ENCODE assay signal across 8 mouse cellular contexts in the genomic region with DNA sequence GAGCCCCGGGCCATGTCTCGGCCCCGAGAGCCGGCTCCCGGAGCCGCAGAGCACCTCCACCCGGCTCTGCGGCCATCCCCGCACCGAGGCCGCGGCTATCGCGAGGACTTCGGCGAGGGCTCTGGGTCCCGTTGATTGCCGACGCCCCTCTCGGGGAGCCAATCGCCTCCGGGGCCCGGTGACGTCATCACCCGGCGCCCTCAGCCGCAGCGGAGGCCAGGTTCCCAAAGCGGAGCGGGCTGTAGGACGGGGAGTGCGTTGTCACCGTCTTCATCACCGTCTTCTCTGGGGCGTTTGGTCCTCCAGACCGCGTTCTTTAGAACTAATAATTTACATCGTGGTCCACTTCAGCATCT. TPM values are rescaled to one million over a fixed set of nuclear protein-coding genes. Genes with fewer than 3 reads are reported as not detected.
DNase-seq lines count a peak whose midpoint lies in the region; ATAC-seq and TF ChIP-seq lines count a peak whose summit lies in the region.

A gene (minus strand): TSS at position 123 of the 356 bp plus-strand sequence.

- H3K4me1 ChIP-seq in bone marrow, adult 2 months (ENCODE audit: control insufficient read depth, insufficient read depth, low read length), result peaks cover 2% of the 10 kb centered on the region; the same call in 1 of the 2 replicates
- peaks cover 13% of the 10 kb centered on the region for H3K4me1 ChIP-seq in embryonic facial prominence, embryonic 15.5 days
- peaks cover 11% of the 10 kb centered on the region for H3K4me1 ChIP-seq in kidney, embryonic 14.5 days (ENCODE audit: control insufficient read depth, insufficient read depth, low read length)
- peaks cover 8% of the 10 kb centered on the region; the same call in 1 of the 2 replicates for H3K4me1 ChIP-seq in limb, embryonic 15.5 days

- no peaks in the 10 kb centered on the region for H3K9me3 ChIP-seq in embryonic facial prominence, embryonic 15.5 days (replicated peaks)
- H3K9me3 ChIP-seq in kidney, embryonic 14.5 days (ENCODE audit: control insufficient read depth, low read length), result no peaks in the 10 kb centered on the region
- H3K9me3 ChIP-seq in limb, embryonic 15.5 days, result no peaks in the 10 kb centered on the region

- under 1% methylated on average over 38 of the region's 38 CpGs for WGBS in bone marrow, adult 2 months
- under 1% methylated on average over 38 of the region's 38 CpGs for WGBS in embryonic facial prominence, embryonic 15.5 days
- WGBS in kidney, embryonic 14.5 days, result under 1% methylated on average over 38 of the region's 38 CpGs
- under 1% methylated on average over 38 of the region's 38 CpGs for WGBS in limb, embryonic 15.5 days

- TF ChIP-seq CTCF in bone marrow, adult 2 months (IDR thresholded peaks at IDR 0.05; ENCODE audit: control insufficient read depth, insufficient read depth, low read length), result no peak

- peak within 1 kb of the TSS; percentile 74 for H3K4me2 ChIP-seq in embryonic facial prominence, embryonic 15.5 days (replicated peaks)
- peak within 1 kb of the TSS; percentile 77 for H3K4me2 ChIP-seq in kidney, embryonic 14.5 days (replicated peaks; ENCODE audit: low read depth, low read length)
- peak within 1 kb of the TSS; percentile 63 for H3K4me2 ChIP-seq in limb, embryonic 15.5 days

- H3K36me3 ChIP-seq in embryonic facial prominence, embryonic 15.5 days, result peaks cover 21% of the 10 kb centered on the region
- peaks cover 29% of the 10 kb centered on the region for H3K36me3 ChIP-seq in kidney, embryonic 14.5 days (ENCODE audit: control insufficient read depth, insufficient read depth, low read length)
- peaks cover 16% of the 10 kb centered on the region for H3K36me3 ChIP-seq in limb, embryonic 15.5 days

- H3K9ac ChIP-seq in embryonic facial prominence, embryonic 15.5 days, result peak within 1 kb of the TSS; percentile 88
- peak within 1 kb of the TSS; percentile 92 for H3K9ac ChIP-seq in kidney, embryonic 14.5 days (ENCODE audit: low read depth, low read length)
- H3K9ac ChIP-seq in limb, embryonic 15.5 days, result peak within 1 kb of the TSS; percentile 89

- ATAC-seq in embryonic facial prominence, embryonic 15.5 days (ENCODE audit: insufficient number of reproducible peaks, low FRiP score, low TSS enrichment, low read depth), result peak; percentile 96
- ATAC-seq in kidney, embryonic 14.5 days (ENCODE audit: low FRiP score, low TSS enrichment), result peak; percentile 98
- ATAC-seq in limb, embryonic 15.5 days (ENCODE audit: insufficient number of reproducible peaks, low FRiP score, low TSS enrichment, low read depth), result peak; percentile 94

- H3K27ac ChIP-seq in bone marrow, adult 2 months (ENCODE audit: control insufficient read depth, insufficient read depth, low read depth, low read length, poor library complexity), result peak within 1 kb of the TSS; percentile 94
- peak within 1 kb of the TSS; percentile 81 for H3K27ac ChIP-seq in embryonic facial prominence, embryonic 15.5 days (replicated peaks)
- peak within 1 kb of the TSS; percentile 57; the same call in 1 of the 2 replicates for H3K27ac ChIP-seq in kidney, embryonic 14.5 days (ENCODE audit: low read depth, low read length)
- H3K27ac ChIP-seq in limb, embryonic 15.5 days, result peak within 1 kb of the TSS; percentile 84

- peak; percentile 94 for DNase-seq in 416B (ENCODE audit: low read depth)
- DNase-seq in heart, adult 9 months (ENCODE audit: low spot score in 2 of 2), result peak; percentile 96 to 97
- DNase-seq in monocyte, adult 2 months (ENCODE audit: low read depth in 1 of 2, low spot score in 2 of 2), result peak; percentile 85 to 95
- DNase-seq in spleen, postnatal 36 days (ENCODE audit: low spot score in 2 of 2), result peak; percentile 94 to 95

- peak; percentile 96 for TF ChIP-seq POLR2A in bone marrow, adult 2 months (IDR thresholded peaks at IDR 0.05; ENCODE audit: borderline replicate concordance, control insufficient read depth, low read depth, low read length)

- H3K27me3 ChIP-seq in embryonic facial prominence, embryonic 15.5 days, result no peaks in the 10 kb centered on the region
- H3K27me3 ChIP-seq in kidney, embryonic 14.5 days (ENCODE audit: control insufficient read depth, insufficient read depth, low read length), result no peaks in the 10 kb centered on the region
- no peaks in the 10 kb centered on the region for H3K27me3 ChIP-seq in limb, embryonic 15.5 days

- H3K4me3 ChIP-seq in bone marrow, adult 2 months (replicated peaks; ENCODE audit: control insufficient read depth, low read depth, low read length), result peak within 1 kb of the TSS; percentile 99
- peak within 1 kb of the TSS; percentile 80 for H3K4me3 ChIP-seq in embryonic facial prominence, embryonic 15.5 days (replicated peaks)
- peak within 1 kb of the TSS; percentile 92 for H3K4me3 ChIP-seq in kidney, embryonic 14.5 days (ENCODE audit: low read length)
- H3K4me3 ChIP-seq in limb, embryonic 15.5 days, result peak within 1 kb of the TSS; percentile 87

RNA-seq across cellular contexts. Expression of the gene that starts here (rescaled TPM):
- polyA plus RNA-seq in bone marrow, adult 2 months (2011; ENCODE audit: insufficient read depth, insufficient read length, low replicate concordance, missing spikeins), result 33.0 and 45.7 TPM in 2 replicates
- 70.3 and 82.6 TPM in 2 replicates for polyA plus RNA-seq in embryonic facial prominence, embryonic 15.5 days (2015; fragmentation: Nextera tagmentation; extraction: Ambion mirVana)
- 57.0 and 91.3 TPM in 2 replicates for polyA plus RNA-seq in kidney, embryonic 14.5 days (2014; fragmentation: Nextera tagmentation; extraction: Ambion mirVana)
- 80.2 and 80.3 TPM in 2 replicates for polyA plus RNA-seq in limb, embryonic 15.5 days (2015; fragmentation: Nextera tagmentation; extraction: Ambion mirVana)

Comparison
In these comparisons a context has a peak if more than half of its experiments do, and no peak if none do; other contexts are left out.
1. Peak in every context shown above with its lines: DNase-seq, ATAC-seq, H3K4me3 ChIP-seq and H3K27ac ChIP-seq.